Mouse (Mus musculus) midbrain, embryonic 15.5 days (tissue): ENCODE data around the gene Spag9. TPM values are rescaled to one million over a fixed set of nuclear protein-coding genes. Genes with fewer than 3 reads are reported as not detected.

ENCODE experiments used
- ATAC-seq: fragments of 200-750 bp; cut with Nextera tagmentation; replicated peaks from 2 replicates; pipeline ENCODE4 v1.8.0; 2017; ENCODE audit warnings: moderate TSS enrichment
- H3K27ac ChIP-seq: fragments of 300-500 bp; sonication (generic); 2 replicates; pipeline ENCODE4 v1.5.1; 2015; ENCODE audit warnings: mild to moderate bottlenecking, inconsistent platforms
- H3K27me3 ChIP-seq: fragments of 300-500 bp; sonication (generic); replicated peaks from 2 replicates; pipeline ENCODE4 v1.6.1; 2015; ENCODE audit warnings: inconsistent platforms
- H3K36me3 ChIP-seq: fragments of 300-500 bp; sonication (generic); replicated peaks from 2 replicates; pipeline ENCODE4 v1.6.1; 2015; ENCODE audit warnings: inconsistent platforms
- H3K4me1 ChIP-seq: fragments of 300-500 bp; sonication (generic); 2 replicates; pipeline ENCODE4 v1.6.1; 2015; ENCODE audit warnings: inconsistent platforms
- H3K4me2 ChIP-seq: fragments of 300-500 bp; sonication (generic); 2 replicates; pipeline ENCODE4 v1.6.1; 2015; ENCODE audit warnings: inconsistent platforms, mild to moderate bottlenecking, moderate library complexity
- H3K4me3 ChIP-seq: fragments of 300-500 bp; sonication (generic); 2 replicates; pipeline ENCODE4 v1.5.1; 2015; ENCODE audit warnings: mild to moderate bottlenecking, inconsistent platforms
- H3K9ac ChIP-seq: fragments of 300-500 bp; sonication (generic); 2 replicates; pipeline ENCODE4 v1.6.1; 2015; ENCODE audit warnings: mild to moderate bottlenecking, inconsistent platforms
- H3K9me3 ChIP-seq: fragments of 300-500 bp; sonication (generic); 2 replicates; pipeline ENCODE4 v1.6.1; 2016; ENCODE audit warnings: inconsistent platforms
- WGBS: fragments of 180-500 bp; shearing (Covaris S2); methylation state at CpG from one replicate; pipeline ENCODE4 v1.1.7; 2015; ENCODE audit warnings: mixed read lengths; 5-methylcytosine and 5-hydroxymethylcytosine counted together
- polyA plus RNA-seq: library from polyadenylated mRNA; unstranded; fragments of >200 nt; fragmentation: Nextera tagmentation; extraction: Ambion mirVana; gene quantifications from 2 replicates; pipeline ENCODE4 v1.2.1, GENCODE M21; 2015

Gene Spag9
- polyA plus RNA-seq, 1 experiment from 2014 or later, result 88.9 TPM

DNA sequence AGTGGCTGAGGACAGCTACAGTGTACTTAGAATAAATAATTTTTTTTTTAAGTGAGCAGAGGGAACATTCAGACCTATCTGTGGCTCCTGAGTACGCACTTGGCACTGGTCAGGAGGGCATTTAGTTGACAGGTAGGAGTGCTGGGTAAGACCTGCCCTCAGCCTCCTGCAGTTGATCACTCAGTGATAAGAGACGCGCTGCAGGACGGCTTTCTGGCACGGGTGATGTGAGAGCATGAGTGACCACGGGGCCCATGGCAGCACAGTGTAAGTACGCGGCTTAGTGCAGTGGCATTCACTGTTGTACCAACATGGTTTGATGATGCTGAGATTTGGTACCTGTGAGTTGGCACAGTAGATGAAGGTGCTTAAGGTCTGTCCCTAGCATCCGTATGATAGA lies 130.8 kb downstream of the Spag9 start:
- Histone ChIP-seq H3K27ac (no peak overlapping the region), H3K4me2 (no peak overlapping the region), H3K9ac (no peak overlapping the region), H3K27me3 (no peaks in the 10 kb centered on the region), H3K4me3 (no peak overlapping the region), H3K4me1 (no peaks in the 10 kb centered on the region), H3K36me3 (peaks cover 27% of the 10 kb centered on the region; the same call in 1 of the 2 replicates), H3K9me3 (no peaks in the 10 kb centered on the region)
- WGBS, result 95% methylated on average over 9 of the region's 9 CpGs
- no peak for ATAC-seq

DNA sequence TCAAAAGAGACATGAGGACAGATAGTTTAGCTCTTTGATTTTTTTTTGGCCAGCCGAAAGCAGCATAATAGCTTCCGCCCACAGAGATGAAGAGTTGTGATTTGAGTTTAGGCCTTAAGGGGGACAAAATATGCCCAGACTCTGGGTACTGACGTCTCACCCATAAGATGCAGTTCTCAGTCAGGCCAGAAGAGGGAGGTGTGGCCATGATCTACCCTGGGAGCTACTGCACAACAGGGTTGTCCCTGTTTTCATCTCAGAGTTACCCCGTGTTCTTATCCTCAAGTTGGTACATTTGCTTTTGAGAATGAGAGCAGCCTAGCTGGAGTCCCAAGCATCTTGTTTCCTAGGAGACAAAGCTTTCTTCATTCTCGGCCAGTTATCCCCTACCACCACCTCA lies 132.1 kb downstream of the Spag9 start:
- H3K4me1 ChIP-seq, result no peaks in the 10 kb centered on the region
- H3K9me3 ChIP-seq, result no peaks in the 10 kb centered on the region
- H3K36me3 ChIP-seq, result peaks cover 15% of the 10 kb centered on the region; the same call in 1 of the 2 replicates
- 37% methylated on average over 5 of the region's 5 CpGs for WGBS
- peak; percentile 69 for ATAC-seq
- no peaks in the 10 kb centered on the region for H3K27me3 ChIP-seq
- no peak overlapping the region for H3K4me3 ChIP-seq
- no peak overlapping the region for H3K4me2 ChIP-seq
- no peak overlapping the region for H3K27ac ChIP-seq
- no peak overlapping the region for H3K9ac ChIP-seq

DNA sequence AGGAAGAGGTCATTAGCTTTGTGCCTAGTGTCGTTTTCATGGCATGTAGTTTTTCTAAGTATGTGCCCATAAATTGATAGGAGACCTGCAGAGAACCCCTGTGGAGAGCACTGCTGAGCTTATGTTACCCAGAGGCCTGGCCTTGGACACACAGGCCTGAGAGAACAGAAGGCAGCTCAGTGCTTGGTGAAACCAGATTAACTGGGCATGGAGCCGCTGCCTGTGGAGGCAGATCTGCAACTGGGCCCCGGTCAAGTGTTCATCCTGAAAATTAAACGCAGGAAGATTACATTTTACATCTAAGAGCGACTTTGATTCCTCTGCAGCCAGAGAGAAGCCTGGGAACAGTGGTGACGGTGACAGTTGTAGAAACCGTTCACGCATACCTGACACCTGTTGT lies 132.6 kb downstream of the Spag9 start:
- no peak overlapping the region for H3K4me2 ChIP-seq
- H3K9ac ChIP-seq, result no peak overlapping the region
- H3K27ac ChIP-seq, result no peak overlapping the region; the same call in 1 of the 2 replicates
- no peak for ATAC-seq
- WGBS, result 79% methylated on average over 8 of the region's 8 CpGs
- H3K4me1 ChIP-seq, result peaks cover 3% of the 10 kb centered on the region; the same call in 1 of the 2 replicates
- peaks cover 12% of the 10 kb centered on the region; the same call in 1 of the 2 replicates for H3K36me3 ChIP-seq
- no peak overlapping the region for H3K4me3 ChIP-seq
- no peaks in the 10 kb centered on the region for H3K27me3 ChIP-seq
- H3K9me3 ChIP-seq, result no peaks in the 10 kb centered on the region

DNA sequence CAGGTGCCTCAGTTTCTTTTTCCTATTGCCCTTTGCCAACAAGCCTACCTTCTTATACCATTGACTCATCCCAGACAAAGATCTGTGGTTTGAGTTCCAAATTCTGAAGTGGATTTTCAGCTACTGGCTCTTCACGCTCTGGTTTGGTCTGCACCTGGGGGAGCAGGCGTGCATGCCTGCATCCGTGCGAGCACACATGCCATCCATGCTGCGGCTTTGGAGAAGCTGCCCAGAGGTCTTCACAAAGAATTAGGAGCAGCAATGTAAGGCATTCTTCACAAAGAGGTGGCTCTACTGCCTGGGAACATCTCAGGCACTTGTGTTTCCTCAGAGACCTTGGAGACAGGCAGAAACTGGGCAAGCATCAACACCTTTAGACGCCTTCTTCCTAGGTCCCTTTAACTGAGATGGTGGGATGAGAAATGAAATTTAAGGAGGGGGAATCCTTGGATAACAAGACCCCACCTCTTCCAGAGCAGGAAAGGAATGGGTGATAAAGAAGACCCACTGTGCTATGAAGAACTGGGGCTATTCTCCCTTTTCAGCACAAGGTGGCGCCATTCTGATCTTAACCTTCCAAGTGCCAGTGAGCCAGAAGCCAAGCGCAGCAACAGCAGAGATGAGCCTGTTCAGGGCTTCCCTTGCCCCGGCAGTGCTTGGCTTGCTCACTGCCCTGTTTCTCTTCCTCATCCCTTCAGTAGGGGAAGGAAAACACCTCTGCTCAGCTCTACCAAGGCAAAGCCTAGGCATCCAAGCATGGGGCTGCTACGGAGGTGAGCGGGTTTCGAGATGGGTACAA lies 133.6 kb downstream of the Spag9 start:
- Histone ChIP-seq H3K27me3 (no peaks in the 10 kb centered on the region), H3K4me3 (no peak overlapping the region), H3K9me3 (no peaks in the 10 kb centered on the region), H3K4me1 (peaks cover 12% of the 10 kb centered on the region), H3K4me2 (no peak overlapping the region), H3K36me3 (peaks cover 8% of the 10 kb centered on the region; the same call in 1 of the 2 replicates), H3K9ac (no peak overlapping the region), H3K27ac (peak overlapping the region; percentile 7; the same call in 1 of the 2 replicates)
- WGBS, result 62% methylated on average over 12 of the region's 12 CpGs
- ATAC-seq, result 0 out of 2 replicates have a peak, but pooled peaks have one; percentile 26

DNA sequence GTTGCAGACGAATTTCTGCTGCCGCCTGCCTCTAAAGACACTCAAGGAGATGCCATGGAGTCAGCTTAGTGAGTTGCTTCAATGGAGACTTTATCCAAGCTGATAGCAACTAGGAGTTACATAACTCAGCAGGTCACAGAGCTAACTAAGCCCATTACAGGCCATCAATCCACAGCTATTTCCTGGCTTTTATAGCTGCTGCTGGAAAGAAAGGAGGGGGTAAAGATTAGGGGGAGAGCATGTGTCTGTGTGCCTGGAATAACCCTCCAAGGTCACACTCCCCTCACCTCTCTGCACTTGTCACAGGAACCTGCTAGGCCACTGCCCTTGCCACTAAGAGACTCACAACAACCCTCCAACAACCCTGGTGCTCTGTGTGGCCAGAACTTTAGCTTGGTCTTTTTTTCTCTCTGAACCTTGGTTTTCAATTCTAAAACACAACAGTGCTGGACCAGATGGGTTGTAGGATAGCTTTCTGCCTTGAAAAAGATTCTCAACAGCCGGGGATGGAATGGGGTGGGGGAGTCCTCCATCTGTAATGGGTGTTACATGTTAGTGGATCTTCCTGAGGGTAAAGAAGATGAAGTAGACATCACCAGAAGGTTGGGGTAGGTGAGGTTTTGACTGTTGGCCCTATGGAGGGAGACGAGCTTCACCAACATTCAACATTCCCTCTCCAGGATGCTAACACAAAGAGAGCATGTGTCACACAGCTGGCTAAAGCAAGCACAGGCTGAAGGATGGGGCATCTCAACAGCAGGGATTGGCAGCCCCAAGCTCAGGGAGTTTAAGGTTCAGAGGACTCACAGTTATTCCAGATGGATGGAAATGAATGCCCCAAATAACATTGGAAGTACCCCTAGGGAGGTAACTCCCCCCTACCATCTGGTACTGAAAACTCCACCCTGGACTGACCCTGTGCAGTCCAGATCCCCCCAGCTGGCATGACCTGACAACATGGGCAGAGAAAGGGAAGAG lies 134.5 kb downstream of the Spag9 start:
- no peak overlapping the region for H3K9ac ChIP-seq
- peaks cover 4% of the 10 kb centered on the region; the same call in 1 of the 2 replicates for H3K36me3 ChIP-seq
- WGBS, result 64% methylated on average over 4 of the region's 4 CpGs
- no peak for ATAC-seq
- peaks cover 15% of the 10 kb centered on the region for H3K4me1 ChIP-seq
- no peaks in the 10 kb centered on the region for H3K9me3 ChIP-seq
- no peak overlapping the region for H3K4me3 ChIP-seq
- no peak overlapping the region for H3K4me2 ChIP-seq
- no peak overlapping the region for H3K27ac ChIP-seq
- no peaks in the 10 kb centered on the region for H3K27me3 ChIP-seq

DNA sequence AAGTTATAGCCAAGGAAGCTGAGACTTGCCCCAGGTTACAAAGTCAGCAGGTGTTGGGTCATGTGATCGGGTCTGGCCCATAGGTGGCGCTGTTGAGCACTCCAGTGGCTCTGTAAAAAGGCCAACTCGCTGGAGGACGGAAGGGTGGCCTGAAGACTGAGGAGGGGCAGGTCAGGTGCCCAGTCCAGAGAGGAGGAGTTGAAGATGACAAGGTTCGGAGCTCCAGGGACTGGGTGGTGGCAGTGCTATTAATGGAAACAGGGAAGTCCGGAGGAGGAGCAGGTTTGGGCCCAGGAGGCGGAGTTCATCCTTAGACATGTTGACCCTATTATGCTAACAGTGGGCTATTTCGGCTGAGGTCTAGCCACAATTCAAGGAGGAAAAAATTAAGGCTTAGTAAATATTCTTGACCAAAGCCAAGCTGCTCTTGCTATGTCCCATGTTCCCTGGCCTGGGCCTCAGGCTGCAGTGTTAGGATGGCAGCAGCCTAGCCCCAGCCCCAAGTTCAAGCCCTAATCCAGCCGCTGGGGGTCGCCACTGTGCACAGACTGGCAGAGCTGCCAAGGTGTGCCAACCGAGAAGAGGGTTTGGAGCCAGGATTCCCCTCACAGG lies 137.6 kb downstream of the Spag9 start:
- H3K27ac ChIP-seq, result no peak overlapping the region
- peak overlapping the region; percentile 23; the same call in 1 of the 2 replicates for H3K4me2 ChIP-seq
- peak; percentile 46 for ATAC-seq
- H3K9me3 ChIP-seq, result no peaks in the 10 kb centered on the region
- no peaks in the 10 kb centered on the region for H3K36me3 ChIP-seq
- no peaks in the 10 kb centered on the region for H3K27me3 ChIP-seq
- no peak overlapping the region for H3K9ac ChIP-seq
- H3K4me1 ChIP-seq, result peaks cover 15% of the 10 kb centered on the region
- WGBS, result 16% methylated on average over 11 of the region's 11 CpGs
- H3K4me3 ChIP-seq, result no peak overlapping the region

DNA sequence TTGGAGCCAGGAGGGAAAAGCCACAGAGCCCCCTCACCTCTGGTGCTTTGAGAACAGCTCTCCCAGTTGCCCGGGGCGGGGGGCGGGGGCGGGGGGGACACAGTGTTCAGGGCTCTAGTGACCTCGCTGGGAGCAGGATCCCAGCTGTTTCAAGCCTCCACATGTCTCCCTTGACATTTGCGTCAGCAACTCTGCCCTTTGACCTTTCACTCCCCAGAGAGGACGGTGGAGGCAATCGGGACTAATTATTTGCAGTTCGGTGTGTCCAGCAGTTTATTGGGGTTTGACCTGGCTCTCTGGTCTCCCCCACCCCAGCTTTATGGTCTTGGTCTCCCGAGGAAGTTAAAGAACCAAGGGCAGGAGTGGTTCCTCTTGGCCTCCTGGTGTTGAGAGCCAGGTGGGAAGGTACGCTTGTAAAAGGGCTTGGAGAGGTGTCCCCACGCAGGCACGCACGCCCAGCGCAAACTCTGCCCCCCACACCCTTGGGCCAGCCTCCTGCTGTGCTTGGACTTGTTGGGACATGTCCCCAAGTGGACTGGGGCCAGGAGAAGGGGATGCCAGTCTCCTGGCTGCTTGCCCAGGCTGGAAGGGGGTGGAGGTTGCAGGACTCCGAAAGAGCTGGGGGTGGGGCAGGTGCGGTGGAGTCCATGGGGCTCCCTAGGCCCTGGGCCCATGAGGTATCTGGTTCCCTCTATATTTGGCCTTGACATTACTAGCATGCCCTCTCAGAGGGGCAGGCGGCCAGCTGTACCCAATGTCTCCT lies 138.4 kb downstream of the Spag9 start:
- Histone ChIP-seq H3K36me3 (no peaks in the 10 kb centered on the region), H3K4me1 (peaks cover 15% of the 10 kb centered on the region), H3K4me3 (no peak overlapping the region), H3K27ac (no peak overlapping the region), H3K4me2 (0 out of 2 replicates have a peak overlapping the region, but pooled peaks have one; percentile 23), H3K27me3 (no peaks in the 10 kb centered on the region), H3K9ac (no peak overlapping the region), H3K9me3 (no peaks in the 10 kb centered on the region)
- no peak for ATAC-seq
- WGBS, result 45% methylated on average over 18 of the region's 18 CpGs

DNA sequence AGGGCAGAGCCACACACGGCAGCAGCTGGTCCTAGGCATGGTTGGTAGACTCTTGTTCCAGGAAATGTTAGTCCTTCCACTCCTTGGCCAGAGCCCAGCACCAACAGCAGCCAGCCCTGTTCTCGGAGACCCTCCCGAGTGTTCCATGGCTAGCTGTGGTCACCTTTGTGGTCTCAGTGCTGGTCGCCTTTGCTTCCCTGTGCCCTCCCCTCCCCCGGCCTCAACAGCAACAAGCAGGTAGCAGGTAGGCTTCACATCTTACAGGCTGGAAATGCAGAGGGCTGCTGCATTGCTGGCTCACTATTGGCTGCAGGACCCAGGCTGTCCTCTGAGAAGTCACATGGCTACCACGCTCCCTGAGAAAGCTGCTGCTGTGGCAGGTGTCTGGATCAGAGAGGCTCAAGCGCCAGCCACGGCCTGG lies 139.7 kb downstream of the Spag9 start:
- Histone ChIP-seq H3K27me3 (no peaks in the 10 kb centered on the region), H3K4me2 (no peak overlapping the region), H3K27ac (no peak overlapping the region), H3K36me3 (no peaks in the 10 kb centered on the region), H3K9ac (no peak overlapping the region), H3K9me3 (no peaks in the 10 kb centered on the region), H3K4me1 (peaks cover 15% of the 10 kb centered on the region), H3K4me3 (no peak overlapping the region)
- ATAC-seq, result no peak
- WGBS, result 63% methylated on average over 8 of the region's 8 CpGs

DNA sequence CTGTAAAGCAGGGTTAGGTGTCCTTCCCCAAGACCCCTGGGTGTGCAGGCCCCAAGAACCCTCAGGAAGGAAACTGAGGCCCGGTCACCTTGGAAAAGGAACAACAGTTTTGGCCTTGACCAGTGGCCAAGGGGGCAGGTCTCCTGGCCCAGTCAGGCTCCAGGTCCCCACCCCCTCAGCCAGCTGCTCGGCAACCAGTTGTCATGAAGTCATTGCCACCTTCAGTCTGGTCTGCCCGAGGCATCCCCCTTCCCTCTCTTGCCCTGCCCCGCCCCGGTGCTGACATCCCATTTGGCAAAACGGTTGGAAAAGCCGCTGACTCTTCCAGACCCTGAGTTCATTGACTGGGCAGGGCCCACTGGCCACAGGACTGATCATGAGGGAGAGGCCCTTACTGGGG lies 140.8 kb downstream of the Spag9 start:
- H3K4me2 ChIP-seq, result no peak overlapping the region
- no peaks in the 10 kb centered on the region for H3K9me3 ChIP-seq
- no peak for ATAC-seq
- no peak overlapping the region for H3K27ac ChIP-seq
- no peaks in the 10 kb centered on the region for H3K27me3 ChIP-seq
- H3K4me3 ChIP-seq, result no peak overlapping the region
- H3K36me3 ChIP-seq, result no peaks in the 10 kb centered on the region
- no peak overlapping the region for H3K9ac ChIP-seq
- WGBS, result 75% methylated on average over 7 of the region's 7 CpGs
- H3K4me1 ChIP-seq, result peaks cover 15% of the 10 kb centered on the region

DNA sequence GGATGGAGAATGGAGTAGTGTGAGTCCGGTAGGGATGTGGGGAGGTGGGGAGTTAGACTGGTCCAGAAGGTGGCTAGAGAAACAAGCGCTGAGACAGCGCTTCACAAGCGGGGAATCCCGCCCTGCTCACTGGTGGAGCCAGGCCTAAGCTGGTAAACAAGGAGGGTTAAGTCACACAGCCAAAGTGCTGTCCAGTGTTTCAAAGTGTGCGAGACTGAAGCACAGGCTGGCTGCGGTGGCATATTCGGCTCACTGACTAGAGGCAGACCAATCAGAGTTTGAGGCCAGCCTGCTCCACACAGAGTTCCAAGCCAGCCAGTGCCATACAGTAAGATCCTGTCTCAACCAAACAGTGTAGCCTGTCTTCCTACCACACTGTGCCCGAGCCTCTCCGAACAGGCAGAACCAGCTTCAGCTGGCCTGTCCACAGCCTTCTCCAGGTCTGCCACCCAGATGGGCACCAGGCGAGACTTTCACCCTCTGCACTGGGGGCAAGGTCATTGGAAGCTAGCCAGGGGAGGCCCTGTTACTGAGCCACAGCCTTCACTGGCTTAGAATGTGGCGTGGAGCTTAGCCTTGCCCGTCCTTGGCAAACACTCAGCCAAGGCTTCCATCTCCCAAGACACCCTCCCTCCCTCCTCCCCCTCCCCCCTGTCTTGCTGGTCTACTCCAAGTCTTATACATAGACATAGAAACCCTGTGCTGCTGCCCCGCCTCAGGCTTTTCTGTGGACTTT lies 141.6 kb downstream of the Spag9 start:
- no peak overlapping the region for H3K27ac ChIP-seq
- H3K4me3 ChIP-seq, result no peak overlapping the region
- no peak for ATAC-seq
- H3K36me3 ChIP-seq, result no peaks in the 10 kb centered on the region
- H3K4me2 ChIP-seq, result no peak overlapping the region
- no peak overlapping the region for H3K9ac ChIP-seq
- 80% methylated on average over 14 of the region's 14 CpGs for WGBS
- H3K4me1 ChIP-seq, result peaks cover 15% of the 10 kb centered on the region
- H3K27me3 ChIP-seq, result no peaks in the 10 kb centered on the region
- no peaks in the 10 kb centered on the region for H3K9me3 ChIP-seq
